Mouse (Mus musculus): ENCODE measurements around the gene Cnksr3. TPM values are rescaled to one million over a fixed set of nuclear protein-coding genes. Genes with fewer than 3 reads are reported as not detected.

Gene Cnksr3
- polyA plus RNA-seq, 1 experiment from 2014 or later, result 11.0 TPM

DNA sequence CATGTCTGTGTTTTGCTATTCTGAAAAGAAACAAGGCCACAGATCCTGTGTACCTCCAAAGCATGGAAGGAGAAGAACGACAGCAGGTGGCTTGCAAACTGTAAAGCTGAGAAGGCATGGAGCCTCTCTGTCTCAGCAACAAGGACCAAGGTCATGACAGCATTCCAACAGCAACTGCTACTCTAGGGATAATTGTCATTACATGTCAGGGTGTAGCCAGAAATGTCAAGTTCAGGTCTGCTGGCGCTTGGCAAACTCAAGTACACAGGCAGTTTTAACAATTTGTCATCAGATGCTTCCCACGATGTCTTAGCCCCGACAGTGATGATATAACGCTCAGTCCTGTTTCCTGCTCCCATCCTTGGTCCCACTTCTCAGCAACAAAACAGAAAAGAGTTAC lies 26.0 kb downstream of the Cnksr3 start:
- H3K4me3 ChIP-seq (ENCODE audit: low read length), result no peak overlapping the region
- H3K36me3 ChIP-seq (ENCODE audit: control insufficient read depth, insufficient read depth, low read length), result no peaks in the 10 kb centered on the region
- no peak overlapping the region for H3K4me2 ChIP-seq (ENCODE audit: low read depth, low read length)
- no peak for ATAC-seq (ENCODE audit: low read depth)
- no peaks in the 10 kb centered on the region for H3K27me3 ChIP-seq (ENCODE audit: control insufficient read depth, insufficient read depth, low read depth, low read length)
- H3K27ac ChIP-seq (ENCODE audit: low read length), result no peak overlapping the region
- WGBS, result 69% methylated on average over 5 of the region's 5 CpGs
- H3K9me3 ChIP-seq (ENCODE audit: control insufficient read depth, low read length), result no peaks in the 10 kb centered on the region
- peaks cover 24% of the 10 kb centered on the region for H3K4me1 ChIP-seq (replicated peaks; ENCODE audit: control insufficient read depth, insufficient read depth, low read length)
- H3K9ac ChIP-seq (ENCODE audit: low read length), result no peak overlapping the region

DNA sequence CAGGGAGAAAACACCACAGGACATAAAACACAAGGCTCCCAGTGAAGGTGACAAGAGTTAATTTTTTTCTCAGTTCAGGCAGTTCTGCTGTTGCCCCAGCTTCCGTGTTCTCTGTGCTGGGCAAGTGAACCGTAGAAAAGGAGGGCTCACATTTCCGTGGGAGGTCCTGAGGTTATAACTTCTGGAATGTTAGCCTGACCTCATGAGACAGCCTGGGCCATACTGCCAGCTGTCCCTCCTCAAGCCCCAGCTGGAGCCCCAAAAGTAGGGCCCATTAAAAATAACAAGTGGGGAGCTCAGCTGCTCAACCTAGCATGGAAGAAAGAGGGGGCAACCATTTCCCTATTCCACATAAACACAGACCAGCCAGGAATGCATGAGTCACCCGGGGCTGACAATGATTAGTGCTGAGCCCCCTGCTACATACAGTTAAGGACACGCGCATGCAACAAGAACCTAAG lies 28.8 kb downstream of the Cnksr3 start:
- peak; percentile 66 for ATAC-seq (ENCODE audit: low read depth)

DNA sequence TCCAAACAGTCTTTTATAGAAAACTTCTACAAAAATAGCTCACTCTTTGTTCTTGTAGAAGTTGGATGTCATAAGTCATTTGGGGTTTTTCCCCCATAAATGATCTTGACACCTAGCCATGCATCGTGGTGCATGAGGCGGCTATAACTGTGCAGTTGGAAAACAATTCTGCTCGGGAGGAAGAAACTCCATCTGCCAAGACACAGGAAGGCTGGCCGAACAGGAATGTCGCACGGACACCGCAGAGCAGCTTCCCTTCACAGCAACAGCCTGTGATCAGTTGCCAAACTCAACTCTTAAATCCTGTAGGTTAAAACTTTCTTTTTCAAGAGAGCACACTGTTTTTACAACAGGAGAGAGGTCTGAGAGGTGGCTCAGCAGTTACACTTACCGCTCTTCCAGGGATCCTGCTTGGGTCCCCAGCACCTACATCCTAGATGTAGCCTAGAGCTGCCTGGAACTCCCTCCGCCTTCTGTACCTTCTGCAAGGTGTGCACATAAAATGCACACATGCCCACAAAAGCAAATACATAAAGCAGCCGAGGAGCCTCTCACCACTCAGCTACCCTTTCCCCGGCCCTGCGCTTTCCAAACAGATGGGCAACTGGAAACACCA lies 29.4 kb downstream of the Cnksr3 start:
- whole genome bisulfite sequencing, result 34% methylated on average over 12 of the region's 12 CpGs
- peak; percentile 58 for ATAC-seq (ENCODE audit: low read depth)
- Histone ChIP-seq H3K27me3 (ENCODE audit: control insufficient read depth, insufficient read depth, low read depth, low read length) (no peaks in the 10 kb centered on the region), H3K4me1 (replicated peaks; ENCODE audit: control insufficient read depth, insufficient read depth, low read length) (peaks cover 22% of the 10 kb centered on the region), H3K4me2 (ENCODE audit: low read depth, low read length) (no peak overlapping the region), H3K4me3 (ENCODE audit: low read length) (no peak overlapping the region), H3K27ac (ENCODE audit: low read length) (peak overlapping the region; percentile 63), H3K9me3 (ENCODE audit: control insufficient read depth, low read length) (no peaks in the 10 kb centered on the region), H3K9ac (ENCODE audit: low read length) (no peak overlapping the region), H3K36me3 (ENCODE audit: control insufficient read depth, insufficient read depth, low read length) (no peaks in the 10 kb centered on the region)

More for the DNA sequence above, 28.8 kb downstream of the Cnksr3 start:
- WGBS, result 14% methylated on average over 6 of the region's 6 CpGs
- H3K4me1 ChIP-seq (replicated peaks; ENCODE audit: control insufficient read depth, insufficient read depth, low read length), result peaks cover 22% of the 10 kb centered on the region
- H3K36me3 ChIP-seq (ENCODE audit: control insufficient read depth, insufficient read depth, low read length), result no peaks in the 10 kb centered on the region
- H3K9me3 ChIP-seq (ENCODE audit: control insufficient read depth, low read length), result no peaks in the 10 kb centered on the region
- no peak overlapping the region for H3K4me2 ChIP-seq (ENCODE audit: low read depth, low read length)
- peak overlapping the region; percentile 63 for H3K27ac ChIP-seq (ENCODE audit: low read length)
- H3K9ac ChIP-seq (ENCODE audit: low read length), result 0 out of 2 replicates have a peak overlapping the region, but pooled peaks have one; percentile 8
- no peaks in the 10 kb centered on the region for H3K27me3 ChIP-seq (ENCODE audit: control insufficient read depth, insufficient read depth, low read depth, low read length)
- no peak overlapping the region for H3K4me3 ChIP-seq (ENCODE audit: low read length)

DNA sequence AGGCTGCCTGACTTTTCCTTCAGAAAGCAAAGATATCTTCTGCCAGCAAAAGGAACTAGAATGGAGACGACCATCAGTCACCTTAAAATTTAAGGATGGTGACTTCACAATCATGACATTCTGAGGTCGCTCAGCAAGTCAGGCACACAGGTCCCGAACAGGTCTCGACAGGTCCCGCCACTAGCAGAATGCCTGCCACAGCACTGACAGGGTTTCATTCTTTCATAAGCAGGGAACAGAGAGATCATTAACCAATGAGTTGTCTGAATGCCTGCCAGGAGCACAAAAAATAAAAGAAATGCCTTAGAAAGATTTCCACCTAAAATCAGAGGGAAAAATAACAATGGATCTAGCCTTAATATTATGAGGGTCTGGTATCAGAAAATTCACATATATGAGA lies 31.7 kb downstream of the Cnksr3 start:
- Histone ChIP-seq H3K4me3 (ENCODE audit: low read length) (no peak overlapping the region), H3K27ac (ENCODE audit: low read length) (no peak overlapping the region), H3K4me2 (ENCODE audit: low read depth, low read length) (no peak overlapping the region), H3K36me3 (ENCODE audit: control insufficient read depth, insufficient read depth, low read length) (no peaks in the 10 kb centered on the region), H3K27me3 (ENCODE audit: control insufficient read depth, insufficient read depth, low read depth, low read length) (no peaks in the 10 kb centered on the region), H3K9me3 (ENCODE audit: control insufficient read depth, low read length) (0 out of 2 replicates have a peak, but pooled peaks cover 3% of the 10 kb centered on the region), H3K9ac (ENCODE audit: low read length) (no peak overlapping the region), H3K4me1 (replicated peaks; ENCODE audit: control insufficient read depth, insufficient read depth, low read length) (peaks cover 22% of the 10 kb centered on the region)
- WGBS, result 70% methylated on average over 5 of the region's 5 CpGs
- no peak for ATAC-seq (ENCODE audit: low read depth)

DNA sequence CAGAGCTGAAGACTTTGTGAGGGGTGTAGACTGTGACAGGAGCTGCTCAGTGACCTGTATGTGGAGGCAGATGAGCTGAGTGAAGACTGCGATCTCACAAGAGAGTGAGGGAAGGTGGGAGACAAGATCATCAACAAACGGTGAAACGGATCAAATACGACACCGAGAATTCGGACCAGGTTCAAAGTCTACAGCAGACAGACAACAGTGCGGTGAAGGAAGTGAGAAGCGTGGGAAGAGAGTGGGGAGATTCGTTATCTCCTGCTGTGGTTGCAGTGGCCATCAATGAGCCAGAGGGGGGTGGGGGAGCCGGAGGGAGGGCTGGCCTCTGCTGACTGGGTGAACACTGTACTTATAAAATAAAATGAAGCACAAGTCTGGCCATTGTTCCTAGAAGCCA lies 33.5 kb downstream of the Cnksr3 start:
- Histone ChIP-seq H3K4me3 (ENCODE audit: low read length) (no peak overlapping the region), H3K9me3 (ENCODE audit: control insufficient read depth, low read length) (0 out of 2 replicates have a peak, but pooled peaks cover 3% of the 10 kb centered on the region), H3K27me3 (ENCODE audit: control insufficient read depth, insufficient read depth, low read depth, low read length) (no peaks in the 10 kb centered on the region), H3K4me1 (replicated peaks; ENCODE audit: control insufficient read depth, insufficient read depth, low read length) (peaks cover 19% of the 10 kb centered on the region), H3K36me3 (ENCODE audit: control insufficient read depth, insufficient read depth, low read length) (no peaks in the 10 kb centered on the region), H3K9ac (ENCODE audit: low read length) (no peak overlapping the region), H3K4me2 (ENCODE audit: low read depth, low read length) (no peak overlapping the region), H3K27ac (ENCODE audit: low read length) (no peak overlapping the region)
- 59% methylated on average over 10 of the region's 10 CpGs for WGBS
- ATAC-seq (ENCODE audit: low read depth), result no peak

DNA sequence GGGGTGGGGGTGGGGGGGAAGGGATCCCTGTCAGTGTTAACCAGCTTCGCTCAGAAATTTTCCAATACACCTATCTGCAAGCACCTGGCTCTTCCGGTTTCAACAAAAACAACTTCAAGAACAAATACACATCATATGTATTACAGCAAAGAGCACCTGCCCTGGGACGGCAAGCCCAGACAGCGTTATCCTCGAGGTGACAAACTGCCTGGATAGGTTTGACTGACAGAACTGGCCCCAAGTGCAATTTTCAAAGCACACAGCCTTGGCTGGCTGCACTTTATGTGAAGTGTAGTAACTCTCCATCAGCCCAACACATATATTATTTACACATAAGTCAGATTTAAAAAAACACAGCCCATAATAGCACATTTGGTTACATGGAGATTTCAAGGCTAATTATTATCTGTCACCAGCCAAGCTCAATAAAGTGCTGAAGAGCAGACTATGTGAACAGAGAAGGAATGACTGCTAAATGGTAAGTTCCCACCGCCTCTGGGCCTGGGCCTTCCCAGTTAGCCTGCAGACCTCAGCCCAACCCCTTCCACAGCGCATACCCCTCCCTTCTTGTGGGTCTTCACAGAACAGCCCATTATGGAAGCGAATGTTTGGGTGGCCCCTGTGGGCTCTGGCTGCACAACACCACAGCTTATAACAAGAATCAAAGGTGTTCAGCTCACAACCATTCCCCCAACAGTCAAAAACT lies 35.7 kb downstream of the Cnksr3 start:
- 66% methylated on average over 8 of the region's 8 CpGs for WGBS
- H3K4me3 ChIP-seq (ENCODE audit: low read length), result no peak overlapping the region
- no peaks in the 10 kb centered on the region for H3K36me3 ChIP-seq (ENCODE audit: control insufficient read depth, insufficient read depth, low read length)
- H3K27me3 ChIP-seq (ENCODE audit: control insufficient read depth, insufficient read depth, low read depth, low read length), result no peaks in the 10 kb centered on the region
- peaks cover 4% of the 10 kb centered on the region; the same call in 1 of the 2 replicates for H3K4me1 ChIP-seq (replicated peaks; ENCODE audit: control insufficient read depth, insufficient read depth, low read length)
- ATAC-seq (ENCODE audit: low read depth), result peak; percentile 20; the same call in 1 of the 2 replicates
- H3K9ac ChIP-seq (ENCODE audit: low read length), result no peak overlapping the region
- no peak overlapping the region for H3K27ac ChIP-seq (ENCODE audit: low read length)
- H3K9me3 ChIP-seq (ENCODE audit: control insufficient read depth, low read length), result 0 out of 2 replicates have a peak, but pooled peaks cover 3% of the 10 kb centered on the region
- H3K4me2 ChIP-seq (ENCODE audit: low read depth, low read length), result no peak overlapping the region

DNA sequence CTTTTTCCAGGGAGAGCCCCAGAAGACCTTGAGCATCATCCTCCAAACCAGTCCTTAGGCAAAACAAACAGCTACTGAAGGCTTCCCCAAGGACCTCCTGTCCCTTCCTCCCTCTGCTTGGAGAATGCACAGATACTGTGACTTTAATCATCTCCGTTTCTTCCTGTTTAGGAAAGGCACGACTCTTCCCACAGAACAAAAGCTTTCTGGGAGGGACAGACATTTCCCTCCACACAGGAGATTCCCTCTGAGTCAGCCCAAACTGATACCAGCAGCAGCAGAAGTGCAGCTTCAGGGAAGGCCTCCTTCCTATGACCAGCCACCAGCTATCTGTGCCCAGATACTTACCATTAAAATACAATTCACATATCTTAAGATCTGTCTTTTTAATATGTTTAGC lies 37.6 kb downstream of the Cnksr3 start:
- H3K36me3 ChIP-seq (ENCODE audit: control insufficient read depth, insufficient read depth, low read length), result no peaks in the 10 kb centered on the region
- H3K27me3 ChIP-seq (ENCODE audit: control insufficient read depth, insufficient read depth, low read depth, low read length), result no peaks in the 10 kb centered on the region
- no peak overlapping the region for H3K4me2 ChIP-seq (ENCODE audit: low read depth, low read length)
- H3K27ac ChIP-seq (ENCODE audit: low read length), result no peak overlapping the region
- no peak overlapping the region for H3K9ac ChIP-seq (ENCODE audit: low read length)
- 35% methylated on average over 2 of the region's 2 CpGs for WGBS
- H3K4me1 ChIP-seq (replicated peaks; ENCODE audit: control insufficient read depth, insufficient read depth, low read length), result peaks cover 4% of the 10 kb centered on the region; the same call in 1 of the 2 replicates
- no peak overlapping the region for H3K4me3 ChIP-seq (ENCODE audit: low read length)
- H3K9me3 ChIP-seq (ENCODE audit: control insufficient read depth, low read length), result 0 out of 2 replicates have a peak, but pooled peaks cover 3% of the 10 kb centered on the region
- ATAC-seq (ENCODE audit: low read depth), result peak; percentile 44

DNA sequence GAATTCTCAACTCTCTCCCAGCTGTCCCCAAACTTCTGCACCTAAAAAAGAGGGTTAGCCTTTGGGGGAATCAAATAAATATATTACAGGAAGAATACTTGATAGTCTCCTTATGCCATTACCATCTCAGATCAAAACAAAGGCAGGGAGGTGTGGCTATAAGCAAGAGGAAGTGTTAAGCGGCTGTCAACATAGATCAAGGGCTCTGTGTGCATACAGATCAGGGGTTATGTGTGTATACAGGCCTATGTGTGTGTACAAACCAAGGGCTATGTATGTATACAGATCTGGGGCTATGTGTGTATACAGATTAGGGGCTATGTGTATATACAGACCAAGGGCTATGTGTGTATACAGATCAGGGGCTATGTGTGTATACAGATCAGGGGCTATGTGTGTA lies 38.9 kb downstream of the Cnksr3 start:
- Histone ChIP-seq H3K36me3 (ENCODE audit: control insufficient read depth, insufficient read depth, low read length) (no peaks in the 10 kb centered on the region), H3K27me3 (ENCODE audit: control insufficient read depth, insufficient read depth, low read depth, low read length) (no peaks in the 10 kb centered on the region), H3K4me2 (ENCODE audit: low read depth, low read length) (no peak overlapping the region), H3K9ac (ENCODE audit: low read length) (no peak overlapping the region), H3K4me3 (ENCODE audit: low read length) (no peak overlapping the region), H3K4me1 (replicated peaks; ENCODE audit: control insufficient read depth, insufficient read depth, low read length) (no peaks in the 10 kb centered on the region), H3K9me3 (ENCODE audit: control insufficient read depth, low read length) (0 out of 2 replicates have a peak, but pooled peaks cover 3% of the 10 kb centered on the region), H3K27ac (ENCODE audit: low read length) (no peak overlapping the region)
- no peak for ATAC-seq (ENCODE audit: low read depth)
- WGBS, result 74% methylated on average over 1 of the region's 1 CpGs

DNA sequence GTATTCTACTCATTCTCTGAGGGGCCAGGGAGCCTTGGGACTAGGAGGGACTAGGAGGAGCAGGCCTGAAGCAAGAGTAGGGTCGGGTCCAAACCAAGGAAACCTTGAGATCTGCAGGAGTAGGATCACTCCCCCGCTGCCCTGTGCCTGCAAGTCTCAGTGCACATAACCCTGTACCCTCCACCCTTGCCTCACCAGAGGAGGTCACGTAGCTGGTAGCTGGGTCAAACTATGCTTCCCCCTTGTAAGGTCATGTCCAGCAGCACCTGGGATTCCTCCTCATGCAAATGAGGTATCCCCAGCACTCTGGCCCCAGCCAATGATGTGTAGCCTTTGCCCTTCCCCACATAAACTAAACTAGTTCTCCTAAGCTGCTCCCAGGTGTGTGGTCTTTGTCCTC lies 41.6 kb downstream of the Cnksr3 start:
- WGBS, result 93% methylated on average over 3 of the region's 3 CpGs
- no peaks in the 10 kb centered on the region for H3K9me3 ChIP-seq (ENCODE audit: control insufficient read depth, low read length)
- no peaks in the 10 kb centered on the region for H3K36me3 ChIP-seq (ENCODE audit: control insufficient read depth, insufficient read depth, low read length)
- no peak overlapping the region for H3K4me2 ChIP-seq (ENCODE audit: low read depth, low read length)
- H3K4me1 ChIP-seq (replicated peaks; ENCODE audit: control insufficient read depth, insufficient read depth, low read length), result peaks cover 14% of the 10 kb centered on the region
- no peak overlapping the region for H3K4me3 ChIP-seq (ENCODE audit: low read length)
- no peak overlapping the region for H3K9ac ChIP-seq (ENCODE audit: low read length)
- H3K27me3 ChIP-seq (ENCODE audit: control insufficient read depth, insufficient read depth, low read depth, low read length), result no peaks in the 10 kb centered on the region
- H3K27ac ChIP-seq (ENCODE audit: low read length), result no peak overlapping the region
- no peak for ATAC-seq (ENCODE audit: low read depth)

Measured in lung, embryonic 16.5 days (tissue).